Mouse (Mus musculus) CH12.LX (cell line): ENCODE measurements around the gene Six5. TPM values are rescaled to one million over a fixed set of nuclear protein-coding genes. Genes with fewer than 3 reads are reported as not detected.

Experiments
- DNase-seq: peaks from one replicate; pipeline ENCODE4 v3.0.0-alpha.2; 2013; ENCODE audit errors: extremely low read depth
- H3K27ac ChIP-seq: 2 replicates; pipeline ENCODE4 v1.5.1; 2012; ENCODE audit warnings: low read depth, mild to moderate bottlenecking, control low read depth, moderate library complexity; ENCODE audit not compliant: insufficient read depth
- H3K27me3 ChIP-seq: replicated peaks from 2 replicates; pipeline ENCODE3; 2012; ENCODE audit warnings: inconsistent platforms
- H3K36me3 ChIP-seq, 2 experiments: replicated peaks in 1 of 2; 2 replicates each; pipeline versions ENCODE3 to v1.6.1; 2012; ENCODE audit warnings: inconsistent platforms in 1 of 2, low read length in 1 of 2, mild to moderate bottlenecking in 1 of 2, mixed read lengths in 1 of 2, moderate library complexity in 1 of 2; ENCODE audit not compliant: control insufficient read depth in 1 of 2, insufficient read depth in 1 of 2
- H3K4me1 ChIP-seq, 2 experiments: 2 replicates each; pipeline ENCODE4 v1.6.1; 2012; ENCODE audit warnings: inconsistent platforms in 1 of 2, moderate library complexity in 1 of 2; ENCODE audit not compliant: insufficient read depth in 2 of 2, control insufficient read depth in 1 of 2
- H3K4me2 ChIP-seq: 2 replicates; pipeline ENCODE4 v1.6.1; 2012; ENCODE audit warnings: low read depth, mild to moderate bottlenecking, control low read depth; ENCODE audit not compliant: poor library complexity, insufficient read depth, severe bottlenecking
- H3K4me3 ChIP-seq, 3 experiments: fragments of 150-350 bp in 1 of 3; sonication (generic) in 1 of 3; replicated peaks in 1 of 3; 2 replicates each; pipeline versions ENCODE3 to v1.5.1; 2011 to 2012; ENCODE audit warnings: low read depth in 2 of 3, low read length in 2 of 3, mild to moderate bottlenecking in 2 of 3, moderate library complexity in 2 of 3, control low read depth in 1 of 3, improper control_type of control experiment in 1 of 3, inconsistent platforms in 1 of 3, mixed read lengths in 1 of 3; ENCODE audit not compliant: poor library complexity in 1 of 3
- H3K79me2 ChIP-seq: replicated peaks from 2 replicates; pipeline ENCODE4 v1.6.1; 2012; ENCODE audit warnings: mild to moderate bottlenecking, moderate library complexity; ENCODE audit not compliant: control insufficient read depth, poor library complexity, insufficient read depth, severe bottlenecking; ENCODE audit errors: extremely low read depth
- H3K9ac ChIP-seq: 2 replicates; pipeline ENCODE4 v1.6.1; 2012; ENCODE audit warnings: low read depth, mild to moderate bottlenecking, control low read depth, moderate library complexity; ENCODE audit not compliant: insufficient read depth
- H3K9me3 ChIP-seq: replicated peaks from 2 replicates; pipeline ENCODE3; 2012; ENCODE audit warnings: low read length, inconsistent platforms, mixed read lengths
- BHLHE40 ChIP-seq: IDR thresholded peaks from 2 replicates; pipeline ENCODE4 v1.6.1; 2011; ENCODE audit warnings: mild to moderate bottlenecking, low read depth, low read length, improper control_type of control experiment
- CHD1 ChIP-seq: IDR thresholded peaks from 2 replicates; pipeline ENCODE4 v1.6.1; 2012; ENCODE audit warnings: low read depth, low read length, improper control_type of control experiment, inconsistent platforms
- CHD2 ChIP-seq: IDR thresholded peaks from 2 replicates; pipeline ENCODE4 v1.6.1; 2011; ENCODE audit warnings: low read length, improper control_type of control experiment
- CTCF ChIP-seq, 2 experiments: IDR thresholded peaks in 1 of 2; conservative IDR thresholded peaks in 1 of 2; 2 replicates each; pipeline ENCODE4 v1.5.1; 2011 to 2012; ENCODE audit warnings: low read depth in 2 of 2, low read length in 2 of 2, improper control_type of control experiment in 1 of 2, inconsistent platforms in 1 of 2, mild to moderate bottlenecking in 1 of 2, moderate library complexity in 1 of 2
- E2F4 ChIP-seq: IDR thresholded peaks from 2 replicates; pipeline ENCODE4 v1.6.1; 2011; ENCODE audit warnings: low read depth, low read length, improper control_type of control experiment; ENCODE audit not compliant: insufficient replicate concordance
- ELF1 ChIP-seq: IDR thresholded peaks from 2 replicates; pipeline ENCODE4 v1.6.1; 2014; ENCODE audit warnings: low read depth, mild to moderate bottlenecking, inconsistent platforms, low read length, improper control_type of control experiment
- EP300 ChIP-seq: IDR thresholded peaks from 2 replicates; pipeline ENCODE4 v1.6.1; 2011; ENCODE audit warnings: low read length, improper control_type of control experiment
- HCFC1 ChIP-seq: IDR thresholded peaks from 2 replicates; pipeline ENCODE4 v1.6.1; 2012; ENCODE audit warnings: low read depth, mild to moderate bottlenecking, inconsistent platforms, low read length, improper control_type of control experiment
- IRF4 ChIP-seq: IDR thresholded peaks from 2 replicates; pipeline ENCODE4 v1.6.1; 2014; ENCODE audit warnings: low read depth, mild to moderate bottlenecking, inconsistent platforms, low read length, improper control_type of control experiment
- JUND ChIP-seq: conservative IDR thresholded peaks from 2 replicates; pipeline ENCODE4 v1.6.1; 2011; ENCODE audit warnings: low read depth, low read length, improper control_type of control experiment
- KAT2A ChIP-seq: IDR thresholded peaks from 2 replicates; pipeline ENCODE4 v1.6.1; 2012; ENCODE audit warnings: low read length, improper control_type of control experiment, inconsistent platforms; ENCODE audit not compliant: insufficient replicate concordance
- MAFK ChIP-seq: IDR thresholded peaks from 2 replicates; pipeline ENCODE4 v1.6.1; 2011; ENCODE audit warnings: low read length, improper control_type of control experiment; ENCODE audit not compliant: insufficient replicate concordance
- MAZ ChIP-seq: IDR thresholded peaks from 2 replicates; pipeline ENCODE4 v1.6.1; 2012; ENCODE audit warnings: low read depth, mild to moderate bottlenecking, inconsistent platforms, low read length, improper control_type of control experiment, moderate library complexity
- MYC ChIP-seq: IDR thresholded peaks from 2 replicates; pipeline ENCODE4 v1.6.1; 2011; ENCODE audit warnings: low read depth, mild to moderate bottlenecking, improper control_type of control experiment, low read length
- NELFE ChIP-seq: IDR thresholded peaks from 2 replicates; pipeline ENCODE4 v1.6.1; 2011; ENCODE audit warnings: low read depth, low read length, improper control_type of control experiment
- NRF1 ChIP-seq: IDR thresholded peaks from 2 replicates; pipeline ENCODE4 v1.6.1; 2014; ENCODE audit warnings: low read depth, mild to moderate bottlenecking, inconsistent platforms, low read length, improper control_type of control experiment, moderate library complexity
- PAX5 ChIP-seq: IDR thresholded peaks from 2 replicates; pipeline ENCODE4 v1.6.1; 2012; ENCODE audit warnings: low read length, inconsistent platforms, mixed read lengths
- POLR2A ChIP-seq: IDR thresholded peaks from 2 replicates; pipeline ENCODE4 v1.6.1; 2011; ENCODE audit warnings: low read depth, mild to moderate bottlenecking, improper control_type of control experiment, low read length
- POLR2AphosphoS2 ChIP-seq: IDR thresholded peaks from 2 replicates; pipeline ENCODE4 v1.6.1; 2011; ENCODE audit warnings: low read depth, low read length, improper control_type of control experiment
- RAD21 ChIP-seq: IDR thresholded peaks from 2 replicates; pipeline ENCODE4 v1.6.1; 2011; ENCODE audit warnings: low read depth, mild to moderate bottlenecking, low read length, improper control_type of control experiment, moderate library complexity
- RCOR1 ChIP-seq: conservative IDR thresholded peaks from 2 replicates; pipeline ENCODE4 v1.6.1; 2012; ENCODE audit warnings: low read depth, mild to moderate bottlenecking, inconsistent platforms, low read length, improper control_type of control experiment
- SIN3A ChIP-seq: IDR thresholded peaks from 2 replicates; pipeline ENCODE4 v1.6.1; 2012; ENCODE audit warnings: low read length, improper control_type of control experiment, inconsistent platforms
- SMC3 ChIP-seq: IDR thresholded peaks from 2 replicates; pipeline ENCODE4 v1.6.1; 2011; ENCODE audit warnings: low read depth, low read length, improper control_type of control experiment
- TBP ChIP-seq: conservative IDR thresholded peaks from 2 replicates; pipeline ENCODE4 v1.6.1; 2011; ENCODE audit warnings: low read depth, low read length, improper control_type of control experiment
- TCF12 ChIP-seq: IDR thresholded peaks from 2 replicates; pipeline ENCODE4 v1.6.1; 2014; ENCODE audit warnings: low read depth, mild to moderate bottlenecking, inconsistent platforms, low read length, improper control_type of control experiment
- UBTF ChIP-seq: IDR thresholded peaks from 2 replicates; pipeline ENCODE4 v1.6.1; 2012; ENCODE audit warnings: low read depth, mild to moderate bottlenecking, inconsistent platforms, low read length, improper control_type of control experiment, moderate library complexity
- USF1 ChIP-seq: IDR thresholded peaks from 2 replicates; pipeline ENCODE4 v1.6.1; 2014; ENCODE audit warnings: low read depth, mild to moderate bottlenecking, inconsistent platforms, low read length, improper control_type of control experiment
- USF2 ChIP-seq: conservative IDR thresholded peaks from 2 replicates; pipeline ENCODE4 v1.6.1; 2011; ENCODE audit warnings: low read depth, low read length, improper control_type of control experiment
- ZC3H11A ChIP-seq: IDR thresholded peaks from 2 replicates; pipeline ENCODE4 v1.6.1; 2012; ENCODE audit warnings: low read depth, mild to moderate bottlenecking, inconsistent platforms, low read length, improper control_type of control experiment
- ZKSCAN1 ChIP-seq: IDR thresholded peaks from 2 replicates; pipeline ENCODE4 v1.6.1; 2012; ENCODE audit warnings: low read depth, inconsistent platforms, low read length, improper control_type of control experiment, borderline replicate concordance
- ZMIZ1 ChIP-seq: IDR thresholded peaks from 2 replicates; pipeline ENCODE4 v1.6.1; 2012; ENCODE audit warnings: low read depth, mild to moderate bottlenecking, inconsistent platforms, low read length, improper control_type of control experiment
- ZNF384 ChIP-seq: IDR thresholded peaks from 2 replicates; pipeline ENCODE4 v1.6.1; 2012; ENCODE audit warnings: low read depth, low read length, improper control_type of control experiment, inconsistent platforms
- dilution Hi-C: fragments of 300-500 bp; cut with MboI; formaldehyde crosslinking; loops from 2 replicates; pipeline ENCODE4 v1.14.3; 2020; ENCODE audit warnings: low sequenced_read_pairs; ENCODE audit not compliant: extremely low pct_unique_long_range_greater_than_20kb, extremely low pct_ligation_motif_present
- in situ Hi-C: fragments of 300-500 bp; cut with MboI; formaldehyde crosslinking; loops from 3 replicates; pipeline ENCODE4 v1.14.3; 2019; ENCODE audit warnings: low sequenced_read_pairs, low pct_ligation_motif_present, low pct_unique_long_range_greater_than_20kb, mixed read lengths
- polyA plus RNA-seq: library from polyadenylated mRNA; unstranded; fragments of >175 nt; gene quantifications from 2 replicates; pipeline ENCODE4 v1.2.1, GENCODE M21; 2012; ENCODE audit warnings: low read depth; ENCODE audit not compliant: insufficient read length
- total RNA-seq, 2 experiments: library from RNA; depleted of rRNA; stranded (reverse); fragments of 300-350 nt in 1 of 2; fragments of >200 nt in 1 of 2; gene quantifications; 2 replicates each; pipeline ENCODE4 v1.2.3; 2012 to 2014

Gene Six5
- total and polyA plus RNA-seq, 3 experiments = 0.16 to 1.8 (median 0.33) TPM

- H3K4me1 ChIP-seq = peaks cover 26 to 63% of the 10 kb centered on the region in 2 experiments
- TF ChIP-seq KAT2A = no peak
- TF ChIP-seq UBTF = no peak
- TF ChIP-seq TBP = no peak
- no peak for TF ChIP-seq NRF1
- no peak for TF ChIP-seq POLR2AphosphoS2
- no peak for TF ChIP-seq CTCF (conservative IDR thresholded peaks at IDR 0.05 in 1 of 2, IDR thresholded peaks at IDR 0.05 in 1 of 2; ENCODE audit: low read depth in 2 of 2, low read length in 2 of 2)
- TF ChIP-seq E2F4 = no peak
- no peak for TF ChIP-seq SIN3A
- no peak for TF ChIP-seq IRF4
- no peak for TF ChIP-seq USF2
- TF ChIP-seq CHD2 = no peak
- no peak for TF ChIP-seq USF1
- no peak for TF ChIP-seq MYC
- TF ChIP-seq POLR2A = no peak
- TF ChIP-seq PAX5 = no peak
- no peak for TF ChIP-seq BHLHE40
- no peak for TF ChIP-seq RCOR1
- TF ChIP-seq ZKSCAN1 = no peak
- dilution Hi-C loops = no loop called here
- H3K4me3 ChIP-seq = no peak within 1 kb of the TSS
- H3K4me2 ChIP-seq = no peak within 1 kb of the TSS
- in situ Hi-C loops = no loop called here
- no peaks in the 10 kb centered on the region for H3K79me2 ChIP-seq
- no peak within 1 kb of the TSS for H3K9ac ChIP-seq
- H3K27ac ChIP-seq = no peak within 1 kb of the TSS
- H3K9me3 ChIP-seq = no peaks in the 10 kb centered on the region
- DNase-seq = no peak
- H3K36me3 ChIP-seq = no peaks in the 10 kb centered on the region
- H3K27me3 ChIP-seq = peaks cover 86% of the 10 kb centered on the region
Observed at GRCm38 (mm10) chr7:19083701-19084100, 10.7 kb upstream of the Six5 start, which contains the start of gene Dmpk. TSS of gene Dmpk (plus strand) at chr7:19083849.

- Histone ChIP-seq H3K27ac (no peak overlapping the region), H3K4me1 (peaks cover 26 to 62% of the 10 kb centered on the region in 2 experiments), H3K9me3 (no peaks in the 10 kb centered on the region), H3K27me3 (peaks cover 85% of the 10 kb centered on the region), H3K36me3 (no peaks in the 10 kb centered on the region), H3K79me2 (no peaks in the 10 kb centered on the region), H3K4me3 (no peak overlapping the region), H3K9ac (no peak overlapping the region), H3K4me2 (no peak overlapping the region)
- in situ Hi-C loops = no loop called here
- dilution Hi-C loops = no loop called here
- peak; percentile 83 for DNase-seq
- TF ChIP-seq SMC3 (no peak), IRF4 (peak; percentile 79), NRF1 (0 out of 2 replicates have a peak, but pooled peaks have one; percentile 8), RAD21 (no peak), RCOR1 (peak; percentile 38; the same call in 1 of the 2 replicates), ZMIZ1 (no peak), ZC3H11A (no peak), CHD1 (no peak), ELF1 (no peak), TCF12 (peak; percentile 100), E2F4 (no peak), UBTF (0 out of 2 replicates have a peak, but pooled peaks have one; percentile 43), HCFC1 (no peak), NELFE (no peak), MAFK (0 out of 2 replicates have a peak, but pooled peaks have one; percentile 37), POLR2AphosphoS2 (no peak), JUND (no peak), USF2 (no peak), ZNF384 (no peak), BHLHE40 (peak; percentile 78), KAT2A (no peak), CHD2 (no peak), MAZ (0 out of 2 replicates have a peak, but pooled peaks have one; percentile 54), EP300 (peak; percentile 86)
Observed at GRCm38 (mm10) chr7:19084277-19084771, 10.1 kb upstream of the Six5 start.
